Mouse (Mus musculus) C2C12 (cell line): ENCODE measurements around the gene Mus81. TPM values are rescaled to one million over a fixed set of nuclear protein-coding genes. Genes with fewer than 3 reads are reported as not detected.
"Not testable (repeated sequence)": the region's sequence is repeated elsewhere in the genome, so short reads cannot be mapped to it uniquely, and the experiment has no call there.

Source experiments
- H3K27me3 ChIP-seq: one replicate; pipeline ENCODE4 v1.6.1; 2011; ENCODE audit not compliant: control insufficient read depth, insufficient read depth, insufficient read length
- H3K36me3 ChIP-seq: one replicate; pipeline ENCODE4 v1.6.1; 2011; ENCODE audit not compliant: control insufficient read depth, insufficient read depth
- H3K4me3 ChIP-seq: one replicate; pipeline ENCODE4 v1.5.1; 2011; ENCODE audit warnings: mild to moderate bottlenecking, control low read depth; ENCODE audit not compliant: poor library complexity, insufficient read depth, severe bottlenecking
- H3K79me2 ChIP-seq: one replicate; pipeline ENCODE4 v1.6.1; 2011; ENCODE audit not compliant: control insufficient read depth, insufficient read depth
- H3K79me3 ChIP-seq: one replicate; pipeline ENCODE4 v1.6.1; 2011; ENCODE audit warnings: low read depth, control low read depth
- H3ac ChIP-seq: one replicate; pipeline ENCODE3; 2011; ENCODE audit warnings: low read depth; ENCODE audit not compliant: control insufficient read depth, insufficient read length
- CEBPB ChIP-seq: IDR thresholded peaks from one replicate; pipeline ENCODE4 v1.6.1; 2011; ENCODE audit warnings: low read depth, mild to moderate bottlenecking, control low read depth, moderate library complexity
- CTCF ChIP-seq: IDR thresholded peaks from one replicate; pipeline ENCODE4 v1.5.1; 2011; ENCODE audit not compliant: control insufficient read depth, insufficient read depth, insufficient read length
- FOSL1 ChIP-seq: IDR thresholded peaks from one replicate; pipeline ENCODE4 v1.8.0; 2011; ENCODE audit warnings: mild to moderate bottlenecking, low read length; ENCODE audit not compliant: poor library complexity, insufficient read depth, severe bottlenecking
- MAX ChIP-seq: IDR thresholded peaks from one replicate; pipeline ENCODE4 v1.6.1; 2011; ENCODE audit warnings: mild to moderate bottlenecking, control low read depth
- MYOD1 ChIP-seq: IDR thresholded peaks from one replicate; pipeline ENCODE4 v1.6.1; 2011; ENCODE audit warnings: low read depth; ENCODE audit not compliant: control insufficient read depth, insufficient read length
- MYOG ChIP-seq: IDR thresholded peaks from one replicate; pipeline ENCODE4 v1.6.1; 2011; ENCODE audit not compliant: control insufficient read depth, insufficient read length; ENCODE audit errors: extremely low read depth
- USF1 ChIP-seq: IDR thresholded peaks from one replicate; pipeline ENCODE4 v1.6.1; 2011; ENCODE audit warnings: low read depth, mild to moderate bottlenecking, control low read depth, moderate library complexity
- polyA plus RNA-seq: library from polyadenylated mRNA; unstranded; fragments of >200 nt; fragmentation: generic; extraction: Trizol; gene quantifications from one replicate; pipeline ENCODE4 v1.2.1, GENCODE M21; 2012; ENCODE audit warnings: missing spikeins

Gene Mus81
- polyA plus RNA-seq, 1 experiment: 50.3 TPM

DNA sequence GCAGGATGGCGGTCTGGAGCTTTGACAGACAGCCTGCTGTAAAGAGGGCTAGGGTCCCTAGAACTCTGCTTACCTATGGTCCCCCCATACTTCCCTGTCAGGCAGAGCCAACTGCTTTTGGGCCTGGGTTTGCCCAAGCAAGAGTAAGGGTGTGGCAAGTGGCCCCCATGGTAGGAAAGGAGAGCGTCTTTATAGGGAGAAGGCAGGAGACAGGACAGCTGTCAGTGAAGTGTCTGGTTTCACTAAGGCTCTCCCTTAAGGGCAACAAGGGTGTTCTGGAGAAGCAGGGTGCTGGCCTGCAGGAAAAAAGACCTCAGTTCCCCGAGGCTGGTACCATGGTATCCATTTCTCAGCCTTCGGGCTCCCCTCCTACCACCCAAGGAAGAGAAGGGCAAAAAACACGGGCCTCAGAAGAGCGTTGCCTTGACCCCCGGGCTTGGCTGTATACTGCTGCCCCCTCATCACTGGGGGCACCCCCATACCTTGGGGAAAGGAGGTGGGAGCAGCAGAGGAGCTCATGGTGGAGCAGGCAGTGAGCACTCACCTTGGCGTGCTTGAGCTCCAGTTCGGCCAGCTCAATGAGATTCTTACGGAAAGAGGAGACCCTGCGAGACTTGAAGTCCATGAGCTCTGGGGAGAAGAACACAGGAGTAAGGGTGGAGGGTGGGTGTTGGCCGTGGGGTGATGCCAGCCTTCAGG lies 7.3 kb upstream of the Mus81 start:
- no peak overlapping the region for H3K4me3 ChIP-seq
- H3K27me3 ChIP-seq: no peaks in the 10 kb centered on the region
- no peak for TF ChIP-seq CEBPB
- TF ChIP-seq USF1: no peak
- no peak for TF ChIP-seq FOSL1
- no peak for TF ChIP-seq MYOD1
- TF ChIP-seq MAX: no peak
- TF ChIP-seq MYOG: no peak
- no peak for TF ChIP-seq CTCF
- peaks cover 49% of the 10 kb centered on the region for H3K36me3 ChIP-seq
- H3K79me2 ChIP-seq: peaks cover 43% of the 10 kb centered on the region
- H3K79me3 ChIP-seq: peaks cover 38% of the 10 kb centered on the region
- no peak overlapping the region for H3ac ChIP-seq

DNA sequence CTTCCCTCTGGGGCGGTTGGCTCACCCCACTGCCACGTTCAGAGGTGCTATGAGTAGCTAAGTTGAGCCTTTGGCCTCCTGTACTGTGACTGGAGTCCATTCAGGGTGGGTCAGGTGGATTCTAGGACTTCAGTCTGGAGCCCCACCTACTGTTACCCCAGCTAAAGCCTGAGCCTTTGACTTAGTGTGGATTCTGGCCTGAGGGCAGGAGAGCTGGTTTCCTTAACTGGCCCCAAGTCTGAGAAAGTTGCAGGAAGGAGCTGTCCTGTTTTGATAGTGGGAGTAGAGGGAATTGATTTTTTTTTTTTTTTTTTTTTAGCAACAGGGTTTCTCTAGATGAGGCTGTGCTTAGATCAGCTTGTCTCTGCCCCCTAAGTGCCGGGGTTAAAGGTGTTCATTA lies 6.1 kb upstream of the Mus81 start:
- Histone ChIP-seq H3K27me3 (no peaks in the 10 kb centered on the region), H3K79me2 (peaks cover 45% of the 10 kb centered on the region), H3K4me3 (no peak overlapping the region), H3ac (no peak overlapping the region), H3K36me3 (peaks cover 49% of the 10 kb centered on the region), H3K79me3 (peaks cover 39% of the 10 kb centered on the region)
- TF ChIP-seq MYOD1 (no peak), MYOG (no peak), CEBPB (no peak), FOSL1 (no peak), USF1 (no peak)

DNA sequence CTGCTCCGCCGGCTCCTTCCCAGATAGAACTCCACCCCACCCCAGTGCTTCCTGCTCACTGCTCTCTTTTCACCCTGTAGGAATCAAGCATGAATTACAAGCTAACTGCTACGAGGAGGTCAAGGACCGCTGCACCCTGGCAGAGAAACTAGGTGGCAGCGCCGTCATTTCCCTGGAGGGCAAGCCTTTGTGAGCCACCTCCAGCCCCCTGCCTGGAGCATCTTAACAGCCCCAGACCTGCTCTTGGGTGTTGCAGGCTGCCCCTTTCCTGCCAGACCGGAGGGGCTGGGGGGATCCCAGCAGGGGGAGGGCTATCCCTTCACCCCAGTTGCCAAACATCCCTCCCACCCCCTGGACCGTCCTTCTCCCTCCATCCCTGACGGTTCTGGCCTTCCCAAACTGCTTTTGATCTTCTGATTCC lies 5.1 kb upstream of the Mus81 start:
- Histone ChIP-seq H3K36me3 (peaks cover 49% of the 10 kb centered on the region), H3K79me2 (peaks cover 45% of the 10 kb centered on the region)
- not testable (repeated sequence) for H3K4me3 ChIP-seq

DNA sequence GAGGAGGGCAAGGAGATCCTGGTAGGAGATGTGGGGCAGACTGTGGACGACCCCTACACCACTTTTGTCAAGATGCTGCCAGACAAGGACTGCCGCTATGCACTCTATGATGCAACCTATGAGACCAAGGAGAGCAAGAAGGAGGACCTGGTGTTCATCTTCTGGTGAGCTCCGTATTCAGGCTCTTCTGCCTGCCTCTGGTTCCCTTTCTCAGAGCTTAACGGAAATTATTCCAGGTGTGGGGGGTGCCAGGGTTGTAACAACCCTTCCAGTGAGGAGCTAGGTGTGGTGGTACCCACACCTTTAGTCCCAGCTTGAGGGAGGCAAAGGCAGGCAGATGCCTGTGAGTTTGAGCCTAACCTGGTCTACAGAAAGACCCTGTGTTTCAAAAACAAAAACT lies 4.4 kb upstream of the Mus81 start:
- Histone ChIP-seq H3K36me3 (peaks cover 49% of the 10 kb centered on the region), H3K4me3 (peak overlapping the region; percentile 98), H3K27me3 (no peaks in the 10 kb centered on the region), H3K79me2 (peaks cover 48% of the 10 kb centered on the region), H3K79me3 (peaks cover 39% of the 10 kb centered on the region), H3ac (no peak overlapping the region)
- TF ChIP-seq USF1 (no peak), MYOD1 (no peak), MYOG (no peak), CTCF (no peak), MAX (no peak), CEBPB (no peak), FOSL1 (no peak)

More for the DNA sequence above, 5.1 kb upstream of the Mus81 start:
- H3ac ChIP-seq, H3K27me3 ChIP-seq: not testable (repeated sequence)
- H3K79me3 ChIP-seq: peaks cover 39% of the 10 kb centered on the region

DNA sequence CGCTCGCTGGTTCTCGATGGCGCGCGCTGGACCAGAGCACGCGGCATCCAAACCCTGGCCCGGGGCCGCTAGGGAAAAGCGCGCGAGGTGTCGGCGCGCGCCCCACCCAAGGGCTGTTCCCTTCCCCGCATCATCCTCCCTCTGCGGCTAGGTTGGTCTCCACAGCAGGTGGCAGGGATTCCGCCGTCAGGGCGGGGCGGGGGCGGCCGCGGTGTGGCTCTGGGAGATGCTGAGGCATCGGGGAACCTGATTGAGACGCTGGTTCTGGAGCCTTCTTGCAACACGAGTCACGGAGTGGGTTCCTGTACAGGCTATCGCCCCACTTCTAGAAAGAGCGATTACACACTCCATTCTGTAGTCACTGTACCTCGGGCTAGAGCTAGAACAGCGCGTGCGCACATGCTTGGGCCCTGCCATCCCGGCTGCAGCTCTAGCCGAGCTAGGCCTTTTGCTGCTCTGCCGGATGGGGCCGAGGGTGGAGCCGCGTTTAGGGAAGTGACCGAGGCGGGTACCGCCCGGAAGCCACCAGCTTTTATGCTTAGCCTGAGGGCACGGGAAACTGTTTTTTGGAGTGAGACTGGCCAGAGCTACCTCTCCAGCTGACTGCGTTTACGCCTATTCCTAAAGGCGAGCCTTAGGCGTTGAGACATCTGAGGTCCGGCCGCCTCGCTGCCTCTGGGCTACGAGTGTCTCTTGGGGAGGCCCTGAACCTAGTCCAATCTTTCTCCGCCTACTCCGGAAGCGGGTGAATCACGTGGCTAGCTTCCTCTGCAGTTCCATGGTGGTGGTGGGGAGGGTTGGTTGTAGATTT lies 2.9 kb upstream of the Mus81 start:
- Histone ChIP-seq H3K79me3 (peaks cover 39% of the 10 kb centered on the region), H3K27me3 (no peaks in the 10 kb centered on the region), H3ac (peak overlapping the region; percentile 80), H3K36me3 (peaks cover 47% of the 10 kb centered on the region), H3K4me3 (peak overlapping the region; percentile 98), H3K79me2 (peaks cover 63% of the 10 kb centered on the region)
- TF ChIP-seq MAX (peak; percentile 29), USF1 (peak; percentile 96), CEBPB (no peak), FOSL1 (no peak)
